Mouse (Mus musculus): ENCODE results near the gene Slc19a2. TPM values are rescaled to one million over a fixed set of nuclear protein-coding genes. Genes with fewer than 3 reads are reported as not detected.
"Not testable (repeated sequence)": the region's sequence is repeated elsewhere in the genome, so short reads cannot be mapped to it uniquely, and the experiment has no call there.

The Slc19a2 gene
- polyA plus RNA-seq, 1 experiment from 2014 or later, result 8.1 TPM

- Histone ChIP-seq H3K4me2 (ENCODE audit: low read length) (peak overlapping the region; percentile 15), H3K27ac (ENCODE audit: low read length) (no peak overlapping the region), H3K4me3 (ENCODE audit: low read depth, low read length) (no peak overlapping the region), H3K36me3 (ENCODE audit: control insufficient read depth, insufficient read depth, low read length) (no peaks in the 10 kb centered on the region), H3K27me3 (ENCODE audit: control insufficient read depth, insufficient read depth, low read depth, low read length) (peaks cover under 1% of the 10 kb centered on the region), H3K9ac (ENCODE audit: low read depth, low read length) (no peak overlapping the region), H3K4me1 (ENCODE audit: control insufficient read depth, insufficient read depth, low read length) (no peaks in the 10 kb centered on the region), H3K9me3 (replicated peaks; ENCODE audit: control insufficient read depth, low read length, poor library complexity, severe bottlenecking) (no peaks in the 10 kb centered on the region)
- WGBS, result 31% methylated on average over 15 of the region's 15 CpGs
- no peak for ATAC-seq
Observed at GRCm38 (mm10) chr1:164217791-164218685, 30.8 kb upstream of the Slc19a2 start.

DNA sequence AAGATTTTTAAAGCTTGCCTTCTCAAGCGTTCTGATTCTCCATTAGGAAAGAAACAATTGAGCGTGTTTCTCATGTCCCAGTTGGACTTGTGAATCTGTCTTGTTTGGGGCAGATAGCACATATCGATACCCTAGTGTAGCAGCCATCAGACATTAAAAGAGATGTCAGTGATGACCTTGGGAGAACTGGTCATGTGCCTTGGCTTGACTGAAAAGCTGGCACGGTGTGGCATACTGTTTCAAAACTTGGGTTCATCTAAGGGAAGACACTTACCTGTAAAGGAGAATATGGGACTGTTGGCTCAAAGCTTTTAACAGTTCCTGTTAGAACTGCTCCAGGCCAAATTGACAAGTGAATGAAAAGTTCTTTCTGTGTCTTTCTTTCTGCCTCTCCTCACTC lies 28.6 kb upstream of the Slc19a2 start:
- no peak for ATAC-seq

GRCm38 (mm10) chr1:164223089-164223488 lies 25.8 kb upstream of the Slc19a2 start:
- H3K27me3 ChIP-seq (ENCODE audit: control insufficient read depth, insufficient read depth, low read depth, low read length), result peaks cover 2% of the 10 kb centered on the region
- H3K9ac ChIP-seq (ENCODE audit: low read depth, low read length), result no peak overlapping the region
- no peaks in the 10 kb centered on the region for H3K9me3 ChIP-seq (replicated peaks; ENCODE audit: control insufficient read depth, low read length, poor library complexity, severe bottlenecking)
- no peak overlapping the region for H3K4me2 ChIP-seq (ENCODE audit: low read length)
- no peak overlapping the region for H3K27ac ChIP-seq (ENCODE audit: low read length)
- ATAC-seq, result no peak
- no peaks in the 10 kb centered on the region for H3K36me3 ChIP-seq (ENCODE audit: control insufficient read depth, insufficient read depth, low read length)
- no peak overlapping the region for H3K4me3 ChIP-seq (ENCODE audit: low read depth, low read length)
- H3K4me1 ChIP-seq (ENCODE audit: control insufficient read depth, insufficient read depth, low read length), result no peaks in the 10 kb centered on the region

More for the DNA sequence above, 28.6 kb upstream of the Slc19a2 start:
- Histone ChIP-seq H3K9me3 (replicated peaks; ENCODE audit: control insufficient read depth, low read length, poor library complexity, severe bottlenecking) (no peaks in the 10 kb centered on the region), H3K4me1 (ENCODE audit: control insufficient read depth, insufficient read depth, low read length) (no peaks in the 10 kb centered on the region), H3K27me3 (ENCODE audit: control insufficient read depth, insufficient read depth, low read depth, low read length) (peaks cover 2% of the 10 kb centered on the region), H3K4me3 (ENCODE audit: low read depth, low read length) (no peak overlapping the region), H3K4me2 (ENCODE audit: low read length) (no peak overlapping the region), H3K27ac (ENCODE audit: low read length) (no peak overlapping the region), H3K9ac (ENCODE audit: low read depth, low read length) (no peak overlapping the region), H3K36me3 (ENCODE audit: control insufficient read depth, insufficient read depth, low read length) (no peaks in the 10 kb centered on the region)
- WGBS, result 85% methylated on average over 4 of the region's 4 CpGs

GRCm38 (mm10) chr1:164231937-164232570 lies 16.8 kb upstream of the Slc19a2 start:
- H3K27me3 ChIP-seq (ENCODE audit: control insufficient read depth, insufficient read depth, low read depth, low read length); H3K4me3 ChIP-seq (ENCODE audit: low read depth, low read length); H3K4me2 ChIP-seq (ENCODE audit: low read length); H3K9me3 ChIP-seq (replicated peaks; ENCODE audit: control insufficient read depth, low read length, poor library complexity, severe bottlenecking); H3K27ac ChIP-seq (ENCODE audit: low read length); H3K9ac ChIP-seq (ENCODE audit: low read depth, low read length); ATAC-seq; H3K4me1 ChIP-seq (ENCODE audit: control insufficient read depth, insufficient read depth, low read length); H3K36me3 ChIP-seq (ENCODE audit: control insufficient read depth, insufficient read depth, low read length): not testable (repeated sequence)
- 68% methylated on average over 2 of the region's 4 CpGs for WGBS

GRCm38 (mm10) chr1:164233447-164233846 lies 15.4 kb upstream of the Slc19a2 start:
- WGBS, result 81% methylated on average over 1 of the region's 1 CpGs
- no peaks in the 10 kb centered on the region for H3K4me1 ChIP-seq (ENCODE audit: control insufficient read depth, insufficient read depth, low read length)
- H3K36me3 ChIP-seq (ENCODE audit: control insufficient read depth, insufficient read depth, low read length), result no peaks in the 10 kb centered on the region
- no peak overlapping the region for H3K27ac ChIP-seq (ENCODE audit: low read length)
- H3K4me2 ChIP-seq (ENCODE audit: low read length), result no peak overlapping the region
- no peaks in the 10 kb centered on the region for H3K27me3 ChIP-seq (ENCODE audit: control insufficient read depth, insufficient read depth, low read depth, low read length)
- H3K9ac ChIP-seq (ENCODE audit: low read depth, low read length), result no peak overlapping the region
- no peaks in the 10 kb centered on the region for H3K9me3 ChIP-seq (replicated peaks; ENCODE audit: control insufficient read depth, low read length, poor library complexity, severe bottlenecking)
- ATAC-seq, result no peak
- no peak overlapping the region for H3K4me3 ChIP-seq (ENCODE audit: low read depth, low read length)

DNA sequence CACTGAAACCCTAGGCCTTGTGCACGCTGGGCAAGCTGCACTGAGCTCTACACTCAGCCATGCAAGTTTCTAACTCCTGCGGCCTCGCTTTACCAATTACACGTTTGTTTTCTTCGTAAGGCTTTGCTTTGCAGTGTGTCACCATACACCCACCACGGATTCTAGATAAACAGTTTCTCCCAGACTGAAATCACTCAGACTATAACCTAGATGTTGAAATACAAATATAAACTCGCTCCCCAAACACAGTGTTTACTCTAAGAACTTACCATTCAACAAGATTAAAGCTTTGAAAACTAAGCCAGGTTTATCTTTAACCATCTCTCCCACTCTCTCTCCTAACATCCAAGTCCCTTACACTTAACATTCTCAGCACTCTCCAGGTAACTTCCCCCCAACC lies 13.8 kb upstream of the Slc19a2 start:
- Histone ChIP-seq H3K36me3 (ENCODE audit: control insufficient read depth, insufficient read depth, low read length) (no peaks in the 10 kb centered on the region), H3K9ac (ENCODE audit: low read depth, low read length) (no peak overlapping the region), H3K4me3 (ENCODE audit: low read depth, low read length) (no peak overlapping the region), H3K4me2 (ENCODE audit: low read length) (no peak overlapping the region), H3K27me3 (ENCODE audit: control insufficient read depth, insufficient read depth, low read depth, low read length) (no peaks in the 10 kb centered on the region), H3K27ac (ENCODE audit: low read length) (no peak overlapping the region), H3K4me1 (ENCODE audit: control insufficient read depth, insufficient read depth, low read length) (no peaks in the 10 kb centered on the region), H3K9me3 (replicated peaks; ENCODE audit: control insufficient read depth, low read length, poor library complexity, severe bottlenecking) (no peaks in the 10 kb centered on the region)
- no peak for ATAC-seq
- WGBS, result 71% methylated on average over 7 of the region's 7 CpGs

DNA sequence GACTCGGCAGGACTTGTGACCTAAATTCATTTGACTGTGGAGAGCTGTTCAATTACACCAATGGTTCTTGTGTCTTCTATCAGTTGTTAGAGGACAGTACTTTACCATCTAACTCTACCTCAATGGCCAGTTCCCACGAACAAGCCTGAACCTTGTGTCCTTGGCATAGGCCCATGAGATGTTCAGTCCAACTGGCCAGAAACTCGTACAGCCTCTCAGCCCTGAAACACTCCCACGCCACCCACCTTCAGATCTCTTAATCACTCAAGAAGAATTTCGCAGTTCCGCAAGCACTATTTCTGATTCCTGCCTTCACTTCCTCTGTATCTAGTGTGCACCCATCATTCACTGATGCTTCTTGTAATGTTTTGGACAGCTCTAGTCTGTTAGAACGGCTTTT lies 12.8 kb upstream of the Slc19a2 start:
- Histone ChIP-seq H3K4me2 (ENCODE audit: low read length) (no peak overlapping the region), H3K9me3 (replicated peaks; ENCODE audit: control insufficient read depth, low read length, poor library complexity, severe bottlenecking) (no peaks in the 10 kb centered on the region), H3K9ac (ENCODE audit: low read depth, low read length) (no peak overlapping the region), H3K36me3 (ENCODE audit: control insufficient read depth, insufficient read depth, low read length) (no peaks in the 10 kb centered on the region), H3K27ac (ENCODE audit: low read length) (no peak overlapping the region), H3K27me3 (ENCODE audit: control insufficient read depth, insufficient read depth, low read depth, low read length) (no peaks in the 10 kb centered on the region), H3K4me1 (ENCODE audit: control insufficient read depth, insufficient read depth, low read length) (no peaks in the 10 kb centered on the region), H3K4me3 (ENCODE audit: low read depth, low read length) (no peak overlapping the region)
- 46% methylated on average over 7 of the region's 7 CpGs for WGBS
- no peak for ATAC-seq

DNA sequence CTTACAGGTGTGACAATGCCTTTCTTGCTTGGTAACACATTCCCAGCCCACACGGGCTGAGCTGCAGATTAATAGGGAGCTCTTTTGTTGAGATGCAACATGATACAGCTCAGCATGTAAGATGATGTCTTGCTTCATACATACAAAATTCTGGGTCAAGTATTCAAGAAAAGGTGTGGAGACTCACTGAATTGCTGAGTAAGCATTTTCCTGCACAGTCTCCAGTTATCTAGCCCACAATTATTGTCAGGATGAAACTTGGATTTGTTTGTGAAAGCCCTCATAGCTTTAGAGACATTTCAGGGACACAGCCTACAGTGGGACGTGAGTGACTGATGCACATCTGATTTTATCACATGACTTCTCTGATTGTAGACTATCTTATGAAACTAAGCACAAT lies 7.4 kb upstream of the Slc19a2 start:
- H3K4me3 ChIP-seq (ENCODE audit: low read depth, low read length), result no peak overlapping the region
- no peaks in the 10 kb centered on the region for H3K27me3 ChIP-seq (ENCODE audit: control insufficient read depth, insufficient read depth, low read depth, low read length)
- H3K9ac ChIP-seq (ENCODE audit: low read depth, low read length), result no peak overlapping the region
- H3K4me1 ChIP-seq (ENCODE audit: control insufficient read depth, insufficient read depth, low read length), result no peaks in the 10 kb centered on the region
- no peaks in the 10 kb centered on the region for H3K9me3 ChIP-seq (replicated peaks; ENCODE audit: control insufficient read depth, low read length, poor library complexity, severe bottlenecking)
- no peaks in the 10 kb centered on the region for H3K36me3 ChIP-seq (ENCODE audit: control insufficient read depth, insufficient read depth, low read length)
- ATAC-seq, result no peak
- WGBS, result 82% methylated on average over 2 of the region's 2 CpGs
- no peak overlapping the region for H3K4me2 ChIP-seq (ENCODE audit: low read length)
- no peak overlapping the region for H3K27ac ChIP-seq (ENCODE audit: low read length)

GRCm38 (mm10) chr1:164242809-164243208 lies 6.0 kb upstream of the Slc19a2 start:
- no peak overlapping the region for H3K27ac ChIP-seq (ENCODE audit: low read length)
- no peak for ATAC-seq
- H3K4me2 ChIP-seq (ENCODE audit: low read length), result no peak overlapping the region
- H3K36me3 ChIP-seq (ENCODE audit: control insufficient read depth, insufficient read depth, low read length), result no peaks in the 10 kb centered on the region
- H3K4me3 ChIP-seq (ENCODE audit: low read depth, low read length), result no peak overlapping the region
- H3K27me3 ChIP-seq (ENCODE audit: control insufficient read depth, insufficient read depth, low read depth, low read length), result no peaks in the 10 kb centered on the region
- peaks cover 2% of the 10 kb centered on the region; the same call in 1 of the 2 replicates for H3K4me1 ChIP-seq (ENCODE audit: control insufficient read depth, insufficient read depth, low read length)
- WGBS, result 59% methylated on average over 8 of the region's 8 CpGs
- H3K9ac ChIP-seq (ENCODE audit: low read depth, low read length), result no peak overlapping the region
- H3K9me3 ChIP-seq (replicated peaks; ENCODE audit: control insufficient read depth, low read length, poor library complexity, severe bottlenecking), result no peaks in the 10 kb centered on the region

All from midbrain, embryonic 16.5 days (tissue).